Mouse (Mus musculus): Measurements from ENCODE around the gene Fgf12. TPM values are rescaled to one million over a fixed set of nuclear protein-coding genes. Genes with fewer than 3 reads are reported as not detected.

Gene Fgf12
- 9.9 and 11.4 TPM in 2 replicates for polyA plus RNA-seq (2016; fragmentation: Nextera tagmentation; extraction: Ambion mirVana)

DNA sequence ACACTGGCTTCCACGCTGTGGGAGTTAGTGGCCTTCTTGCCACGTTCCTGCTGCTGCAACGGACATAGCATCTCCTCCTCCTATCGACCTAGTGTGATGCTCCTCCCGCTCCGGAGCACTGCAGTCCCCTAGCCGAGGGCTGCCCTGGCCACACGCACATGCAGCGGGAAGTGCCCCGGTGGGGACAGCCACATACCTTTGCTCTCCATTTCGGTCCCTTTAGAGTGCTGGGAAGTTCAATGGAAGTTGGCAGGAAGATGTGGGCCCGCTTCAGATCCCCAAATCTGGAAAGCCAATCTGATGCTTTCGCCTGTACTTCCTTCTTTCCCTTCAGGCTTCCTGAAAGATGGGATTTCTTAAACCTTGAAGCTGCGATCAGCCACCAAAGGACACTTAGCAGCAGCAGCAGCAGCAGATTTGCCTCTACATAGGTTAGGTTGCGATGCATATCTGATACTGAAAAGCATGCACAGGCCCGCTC is at the start of gene Fgf12:
Gene Fgf12, minus strand, starts transcription at position 431 of the 481 bp plus-strand sequence.
- Histone ChIP-seq H3K4me2 (replicated peaks) (peak within 1 kb of the TSS; percentile 86), H3K4me1 (0 out of 2 replicates have a peak, but pooled peaks cover 2% of the 10 kb centered on the region), H3K27ac (peak within 1 kb of the TSS; percentile 60; the same call in 1 of the 2 replicates), H3K4me3 (peak within 1 kb of the TSS; percentile 44), H3K27me3 (no peaks in the 10 kb centered on the region), H3K9ac (peak within 1 kb of the TSS; percentile 59), H3K36me3 (no peaks in the 10 kb centered on the region), H3K9me3 (replicated peaks) (no peaks in the 10 kb centered on the region)
- ATAC-seq (ENCODE audit: low FRiP score): peak; percentile 59
- 1% methylated on average over 16 of the region's 16 CpGs for WGBS

DNA sequence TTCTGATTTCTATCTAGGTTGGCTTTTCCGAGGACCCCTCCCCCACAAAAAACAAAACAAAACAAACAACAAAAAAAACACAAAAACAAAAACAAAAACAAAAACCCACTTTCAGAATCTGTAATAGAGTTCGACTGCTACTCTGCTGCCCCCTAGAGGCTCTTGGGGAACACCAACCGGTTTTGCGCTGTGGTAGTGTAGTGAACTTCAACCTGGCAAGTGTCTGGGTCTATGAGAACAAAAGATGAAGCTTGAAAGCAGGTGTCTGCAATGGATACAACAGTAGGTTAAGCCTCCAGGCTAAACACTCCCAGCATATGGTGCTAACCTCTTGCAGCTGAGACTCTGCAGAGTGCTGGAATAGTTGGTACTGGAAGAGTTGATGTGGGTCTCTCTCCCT is 40.2 kb upstream of the Fgf12 start:
- no peak overlapping the region for H3K9ac ChIP-seq
- H3K27ac ChIP-seq: no peak overlapping the region
- H3K9me3 ChIP-seq (replicated peaks): no peaks in the 10 kb centered on the region
- no peak overlapping the region for H3K4me3 ChIP-seq
- H3K4me1 ChIP-seq: no peaks in the 10 kb centered on the region
- H3K27me3 ChIP-seq: no peaks in the 10 kb centered on the region
- no peaks in the 10 kb centered on the region for H3K36me3 ChIP-seq
- no peak overlapping the region for H3K4me2 ChIP-seq (replicated peaks)
- ATAC-seq (ENCODE audit: low FRiP score): 0 out of 2 replicates have a peak, but pooled peaks have one; percentile 43
- 3% methylated on average over 4 of the region's 4 CpGs for WGBS

DNA sequence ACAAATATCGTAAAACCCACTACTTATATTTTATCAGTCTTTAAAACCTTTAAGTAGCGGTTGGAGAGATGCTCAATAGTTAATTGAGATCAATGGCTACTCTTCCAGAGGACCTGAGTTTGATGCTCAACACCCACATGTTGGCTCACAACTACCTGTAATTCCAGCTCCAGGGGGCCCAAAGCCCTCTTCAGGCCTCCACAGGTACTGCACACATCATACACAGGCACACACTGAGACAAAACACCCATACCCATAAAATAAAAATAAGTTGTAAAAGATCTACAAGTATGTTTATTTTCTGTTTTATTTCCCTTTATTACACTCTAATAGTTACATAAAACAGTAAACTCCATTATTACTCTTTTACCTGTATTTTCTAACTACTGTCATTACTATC is 17.4 kb upstream of the Fgf12 start:
- no peaks in the 10 kb centered on the region for H3K36me3 ChIP-seq
- no peak for ATAC-seq (ENCODE audit: low FRiP score)
- 93% methylated on average over 2 of the region's 2 CpGs for WGBS
- H3K4me3 ChIP-seq: no peak overlapping the region
- no peak overlapping the region for H3K4me2 ChIP-seq (replicated peaks)
- no peaks in the 10 kb centered on the region for H3K27me3 ChIP-seq
- H3K9ac ChIP-seq: no peak overlapping the region
- H3K9me3 ChIP-seq (replicated peaks): no peaks in the 10 kb centered on the region
- H3K27ac ChIP-seq: no peak overlapping the region
- no peaks in the 10 kb centered on the region for H3K4me1 ChIP-seq

DNA sequence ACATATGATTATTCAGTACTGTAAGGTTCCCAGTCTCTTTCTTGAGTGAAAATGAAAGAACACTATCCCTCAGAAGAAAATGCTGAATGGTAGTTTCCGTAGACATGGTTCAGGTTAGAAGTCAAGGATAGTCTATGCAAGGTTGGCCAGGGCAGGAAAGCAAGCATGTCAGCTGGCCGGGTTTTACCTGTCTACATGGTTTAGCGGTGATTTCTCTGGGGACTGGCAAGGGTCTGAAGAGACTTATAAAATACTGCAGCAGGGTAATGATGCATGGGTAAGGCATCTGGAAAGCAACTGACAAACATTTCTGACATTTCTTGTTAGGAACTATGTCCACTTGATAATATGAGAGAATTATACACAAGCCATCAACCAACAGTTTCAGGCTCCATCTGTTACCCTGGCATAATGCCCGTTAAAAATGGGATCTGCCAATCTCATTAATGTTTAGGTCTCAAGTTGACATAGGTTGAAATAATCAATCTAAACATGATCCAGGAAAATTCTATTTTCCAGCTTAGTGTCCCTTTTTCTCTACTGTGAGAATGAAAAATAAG is 8.6 kb upstream of the Fgf12 start:
- 77% methylated on average over 4 of the region's 4 CpGs for WGBS
- 0 out of 2 replicates have a peak, but pooled peaks have one; percentile 52 for ATAC-seq (ENCODE audit: low FRiP score)

DNA sequence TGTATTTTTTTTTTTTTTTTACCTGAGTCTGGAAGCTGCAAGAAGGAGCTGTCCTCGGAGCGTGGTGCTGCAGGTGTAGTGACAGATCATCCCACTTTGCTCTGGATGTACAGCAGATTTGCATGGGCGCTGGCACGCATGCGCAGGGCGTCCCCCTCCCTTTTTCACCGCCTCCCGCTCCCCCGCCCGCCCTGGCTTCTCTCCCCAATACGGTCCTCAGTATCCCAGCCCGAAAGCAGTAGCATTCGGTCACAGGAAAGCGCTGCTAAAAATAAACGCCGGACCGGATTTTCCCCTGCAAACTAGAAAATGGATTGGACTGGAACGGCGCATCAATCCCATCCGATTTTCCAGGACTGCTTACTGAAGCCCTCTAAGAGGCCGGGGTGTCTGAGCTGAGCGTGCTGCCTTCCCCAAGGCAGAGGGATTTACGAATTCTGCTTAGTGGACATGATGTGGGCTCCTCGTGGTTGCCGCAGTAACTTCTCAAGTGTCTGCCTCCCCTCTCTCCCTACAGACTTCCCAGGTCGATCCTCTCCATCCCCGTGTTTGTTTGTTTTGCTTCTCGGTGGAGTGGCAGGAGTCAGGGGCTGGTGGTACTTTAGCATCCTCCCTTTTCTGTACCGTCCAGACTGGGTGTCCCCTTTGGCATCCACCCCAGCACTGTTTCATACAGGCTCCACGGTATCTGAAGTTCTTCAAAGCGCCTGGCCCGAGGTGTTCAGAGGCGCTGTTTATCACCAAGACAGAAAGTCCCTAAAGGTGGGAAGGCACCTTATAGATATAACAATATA is 453 bp upstream of the Fgf12 start:
- Histone ChIP-seq H3K36me3 (no peaks in the 10 kb centered on the region), H3K4me2 (replicated peaks) (peak overlapping the region; percentile 86), H3K27ac (peak overlapping the region; percentile 60; the same call in 1 of the 2 replicates), H3K4me3 (peak overlapping the region; percentile 44), H3K9me3 (replicated peaks) (no peaks in the 10 kb centered on the region), H3K27me3 (no peaks in the 10 kb centered on the region), H3K4me1 (0 out of 2 replicates have a peak, but pooled peaks cover 2% of the 10 kb centered on the region), H3K9ac (peak overlapping the region; percentile 59)
- under 1% methylated on average over 33 of the region's 33 CpGs for WGBS
- ATAC-seq (ENCODE audit: low FRiP score): peak; percentile 99

More for the DNA sequence above, 8.6 kb upstream of the Fgf12 start:
- H3K4me3 ChIP-seq: no peak overlapping the region
- H3K4me2 ChIP-seq (replicated peaks): no peak overlapping the region
- H3K9ac ChIP-seq: no peak overlapping the region
- H3K36me3 ChIP-seq: no peaks in the 10 kb centered on the region
- no peaks in the 10 kb centered on the region for H3K4me1 ChIP-seq
- H3K9me3 ChIP-seq (replicated peaks): no peaks in the 10 kb centered on the region
- no peaks in the 10 kb centered on the region for H3K27me3 ChIP-seq
- H3K27ac ChIP-seq: no peak overlapping the region

DNA sequence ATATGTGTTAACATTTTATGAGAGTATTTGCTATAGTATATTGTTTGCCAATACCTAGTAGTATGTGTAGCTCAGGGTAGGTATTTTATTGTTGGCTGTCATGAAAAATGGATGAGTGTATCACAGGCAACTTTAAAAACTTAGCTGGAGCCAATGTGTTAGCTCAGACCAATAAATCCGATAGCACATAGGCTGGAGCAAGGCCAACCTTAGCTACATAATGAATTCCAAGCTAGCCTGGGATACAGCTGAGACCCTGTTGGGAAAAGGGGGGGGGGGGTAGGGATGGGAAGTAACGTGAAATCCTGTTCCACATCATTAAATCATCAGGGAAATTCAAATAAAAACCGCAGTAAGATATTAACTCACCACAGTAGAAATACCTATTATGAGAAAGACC is 18.4 kb downstream of the Fgf12 start:
- H3K9ac ChIP-seq: no peak overlapping the region
- H3K36me3 ChIP-seq: no peaks in the 10 kb centered on the region
- no peak overlapping the region for H3K4me3 ChIP-seq
- 76% methylated on average over 3 of the region's 3 CpGs for WGBS
- H3K27me3 ChIP-seq: no peaks in the 10 kb centered on the region
- H3K4me1 ChIP-seq: no peaks in the 10 kb centered on the region
- no peak overlapping the region for H3K27ac ChIP-seq
- H3K9me3 ChIP-seq (replicated peaks): no peaks in the 10 kb centered on the region
- ATAC-seq (ENCODE audit: low FRiP score): no peak
- H3K4me2 ChIP-seq (replicated peaks): no peak overlapping the region

DNA sequence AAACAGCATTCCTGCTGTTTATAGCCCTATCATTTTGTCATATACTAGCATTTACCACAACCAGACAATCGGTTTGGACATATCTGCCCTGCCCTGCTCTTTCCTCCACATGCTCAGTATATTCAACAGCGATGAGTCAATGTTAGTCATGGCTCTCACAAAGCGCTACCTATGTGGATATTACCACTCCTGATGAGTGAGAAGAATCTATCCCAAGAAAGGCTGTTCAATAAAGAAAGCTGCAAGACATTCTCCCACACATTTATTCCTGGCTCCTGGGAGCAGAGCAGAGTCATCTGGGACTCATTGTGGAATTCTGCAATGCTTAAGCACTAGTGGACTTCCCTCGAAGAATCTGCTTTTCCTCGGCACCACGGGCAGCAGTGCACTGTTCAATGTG is 26.1 kb downstream of the Fgf12 start:
- no peak for ATAC-seq (ENCODE audit: low FRiP score)
- H3K27me3 ChIP-seq: no peaks in the 10 kb centered on the region
- H3K9me3 ChIP-seq (replicated peaks): no peaks in the 10 kb centered on the region
- H3K9ac ChIP-seq: no peak overlapping the region
- no peak overlapping the region for H3K27ac ChIP-seq
- H3K36me3 ChIP-seq: no peaks in the 10 kb centered on the region
- H3K4me2 ChIP-seq (replicated peaks): no peak overlapping the region
- H3K4me3 ChIP-seq: no peak overlapping the region
- no peaks in the 10 kb centered on the region for H3K4me1 ChIP-seq
- WGBS: 85% methylated on average over 6 of the region's 6 CpGs

DNA sequence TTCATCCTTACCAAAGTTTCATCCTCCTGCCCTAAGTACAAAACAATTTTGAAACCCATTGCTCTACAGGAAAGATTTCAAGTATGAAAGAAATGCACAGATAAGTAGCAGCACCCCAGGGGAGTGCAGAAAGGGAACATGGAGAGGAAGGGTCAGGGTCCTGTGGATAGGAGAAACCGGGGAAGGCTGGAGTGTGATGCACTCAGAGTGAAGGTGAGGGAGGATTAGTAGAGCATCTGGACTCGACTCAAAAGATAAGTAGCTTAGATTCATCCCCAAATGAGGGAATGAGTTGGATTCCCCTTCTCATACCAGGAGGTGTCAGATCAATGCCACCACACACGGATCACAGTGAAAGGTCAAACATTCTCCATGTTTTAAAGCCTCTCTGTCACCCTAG is 46.2 kb downstream of the Fgf12 start:
- Histone ChIP-seq H3K4me3 (no peak overlapping the region), H3K36me3 (no peaks in the 10 kb centered on the region), H3K27ac (no peak overlapping the region), H3K9ac (no peak overlapping the region), H3K4me1 (no peaks in the 10 kb centered on the region), H3K27me3 (no peaks in the 10 kb centered on the region), H3K9me3 (replicated peaks) (no peaks in the 10 kb centered on the region), H3K4me2 (replicated peaks) (no peak overlapping the region)
- WGBS: 76% methylated on average over 3 of the region's 3 CpGs
- no peak for ATAC-seq (ENCODE audit: low FRiP score)

DNA sequence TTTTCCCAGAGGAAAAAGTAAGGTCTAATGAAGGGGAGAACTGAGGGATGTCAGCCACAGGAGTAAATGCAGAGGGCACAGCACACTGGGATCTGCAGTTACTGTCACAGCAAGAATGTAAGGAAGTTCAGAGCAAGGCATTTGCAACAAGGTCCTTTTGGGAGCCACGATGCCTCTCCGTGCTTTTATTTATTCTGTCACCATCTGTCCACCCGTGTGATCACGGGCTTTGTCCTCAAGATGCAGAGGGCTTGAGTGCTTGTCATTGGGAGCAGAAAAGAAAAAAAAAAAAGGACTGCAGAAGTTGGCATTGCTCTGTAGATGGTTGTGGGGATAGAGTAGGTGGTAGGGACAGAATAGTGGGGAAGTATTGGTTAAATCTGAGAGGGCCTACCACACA is 52.5 kb downstream of the Fgf12 start:
- no peaks in the 10 kb centered on the region for H3K9me3 ChIP-seq (replicated peaks)
- no peaks in the 10 kb centered on the region for H3K4me1 ChIP-seq
- H3K27me3 ChIP-seq: no peaks in the 10 kb centered on the region
- no peak overlapping the region for H3K4me2 ChIP-seq (replicated peaks)
- no peak overlapping the region for H3K4me3 ChIP-seq
- no peak overlapping the region for H3K9ac ChIP-seq
- no peaks in the 10 kb centered on the region for H3K36me3 ChIP-seq
- WGBS: 64% methylated on average over 4 of the region's 4 CpGs
- ATAC-seq (ENCODE audit: low FRiP score): no peak
- no peak overlapping the region for H3K27ac ChIP-seq

DNA sequence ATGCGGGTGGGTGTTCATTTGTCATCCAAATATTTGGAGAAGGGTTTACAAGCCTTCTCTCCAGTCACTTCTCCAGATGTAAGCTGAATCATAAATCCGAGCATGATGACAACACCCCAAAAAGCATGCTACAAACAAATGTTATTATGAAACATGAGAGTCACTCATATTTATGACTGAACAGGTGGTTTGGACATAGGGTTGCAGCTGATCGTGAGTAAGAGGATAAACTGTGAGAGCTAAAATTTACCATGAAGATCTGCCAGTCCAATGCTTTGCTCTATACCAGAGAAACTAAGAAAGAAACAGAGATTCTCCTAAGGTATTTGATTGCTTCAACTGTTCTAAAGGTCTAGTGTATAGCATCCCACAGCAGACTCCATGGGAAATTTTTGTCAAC is 56.0 kb downstream of the Fgf12 start:
- Histone ChIP-seq H3K9ac (no peak overlapping the region), H3K9me3 (replicated peaks) (no peaks in the 10 kb centered on the region), H3K4me2 (replicated peaks) (no peak overlapping the region), H3K27me3 (no peaks in the 10 kb centered on the region), H3K4me1 (no peaks in the 10 kb centered on the region), H3K36me3 (no peaks in the 10 kb centered on the region), H3K27ac (no peak overlapping the region), H3K4me3 (no peak overlapping the region)
- 88% methylated on average over 3 of the region's 3 CpGs for WGBS
- no peak for ATAC-seq (ENCODE audit: low FRiP score)

DNA sequence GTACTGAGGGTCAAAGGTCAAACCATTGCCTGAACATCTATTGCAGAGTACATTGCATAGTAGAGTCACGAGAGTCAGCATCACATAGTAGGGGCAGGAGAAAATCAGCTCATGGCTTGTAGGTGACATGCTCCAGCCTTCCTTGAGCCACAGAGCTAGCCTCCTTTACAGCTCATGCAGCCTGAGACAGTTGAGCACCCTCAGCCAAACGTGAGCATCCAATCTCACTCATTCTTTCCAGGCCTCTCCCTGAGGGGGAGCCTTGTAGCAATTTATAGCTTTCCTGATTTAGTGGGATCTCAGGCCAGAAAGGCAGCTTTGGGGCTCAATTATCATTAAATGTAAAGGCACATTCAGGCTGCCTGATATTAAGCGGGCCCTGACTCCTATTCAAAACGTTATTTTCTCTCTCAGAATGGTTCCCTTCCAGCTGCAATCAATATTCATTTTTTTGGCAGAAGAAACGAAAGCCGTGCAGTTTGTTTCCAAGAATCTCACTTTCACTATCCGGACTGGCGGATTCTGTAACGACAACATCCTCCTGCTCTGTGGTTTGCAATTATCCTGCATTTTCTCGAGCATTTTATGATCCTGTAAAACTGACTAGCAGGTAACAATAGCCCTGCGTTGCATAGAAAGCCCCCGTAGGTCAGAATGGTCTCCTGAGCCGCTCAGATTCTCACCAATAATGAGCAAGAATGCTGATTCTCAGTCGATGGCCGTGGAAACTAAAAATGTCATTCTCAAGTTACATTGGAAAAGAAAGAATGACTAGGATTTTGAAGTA is 58.6 kb downstream of the Fgf12 start:
- H3K27me3 ChIP-seq: no peaks in the 10 kb centered on the region
- no peak overlapping the region for H3K4me3 ChIP-seq
- H3K27ac ChIP-seq: no peak overlapping the region
- H3K4me1 ChIP-seq: no peaks in the 10 kb centered on the region
- no peak overlapping the region for H3K4me2 ChIP-seq (replicated peaks)
- ATAC-seq (ENCODE audit: low FRiP score): no peak
- H3K9ac ChIP-seq: no peak overlapping the region
- no peaks in the 10 kb centered on the region for H3K9me3 ChIP-seq (replicated peaks)
- 70% methylated on average over 15 of the region's 15 CpGs for WGBS
- H3K36me3 ChIP-seq: no peaks in the 10 kb centered on the region

DNA sequence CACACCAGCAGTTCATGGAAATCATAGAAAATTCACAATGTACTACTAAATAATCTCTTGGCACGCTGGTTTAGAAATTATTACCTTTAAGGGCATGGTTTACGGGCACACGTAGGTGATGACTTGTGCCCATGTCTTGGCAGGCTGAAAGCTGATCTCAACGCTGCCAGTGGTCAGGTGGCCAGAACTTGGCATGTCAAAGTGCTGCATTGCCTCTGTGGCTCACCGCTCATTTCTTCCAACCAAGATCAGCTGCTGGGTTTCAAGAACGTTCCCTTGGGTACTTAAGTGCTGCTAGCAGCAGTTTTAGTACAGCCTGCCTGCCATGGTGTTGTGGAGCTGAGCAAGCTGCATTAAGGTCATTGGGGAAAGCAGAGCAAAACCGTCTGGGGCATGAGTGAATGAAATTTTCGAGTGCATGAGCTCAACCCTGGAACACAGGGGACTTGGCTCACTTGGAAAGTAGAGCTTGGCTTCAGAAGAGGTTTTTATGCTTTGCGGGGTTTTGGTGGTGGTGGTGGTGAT is 63.9 kb downstream of the Fgf12 start:
- Histone ChIP-seq H3K4me2 (replicated peaks) (no peak overlapping the region), H3K36me3 (no peaks in the 10 kb centered on the region), H3K9me3 (replicated peaks) (no peaks in the 10 kb centered on the region), H3K9ac (no peak overlapping the region), H3K4me3 (no peak overlapping the region), H3K27ac (no peak overlapping the region), H3K27me3 (no peaks in the 10 kb centered on the region), H3K4me1 (no peaks in the 10 kb centered on the region)
- no peak for ATAC-seq (ENCODE audit: low FRiP score)
- 86% methylated on average over 9 of the region's 9 CpGs for WGBS
